Mouse (Mus musculus) limb, embryonic 12.5 days (tissue): ENCODE results near the gene Atg10. TPM values are rescaled to one million over a fixed set of nuclear protein-coding genes. Genes with fewer than 3 reads are reported as not detected.
A peak's percentile ranks its signal among the peaks of the same experiment; 100 is the strongest.

Source experiments
- ATAC-seq: fragments of 200-750 bp; cut with Nextera tagmentation; 2 replicates; pipeline ENCODE4 v1.8.0; 2017; ENCODE audit warnings: low read depth, moderate TSS enrichment; ENCODE audit not compliant: insufficient number of reproducible peaks, insufficient read depth, low FRiP score, low TSS enrichment
- H3K27ac ChIP-seq: fragments of 300-500 bp; sonication (generic); 2 replicates; pipeline ENCODE4 v1.5.1; 2016; ENCODE audit warnings: mild to moderate bottlenecking, moderate library complexity
- H3K27me3 ChIP-seq: fragments of 300-500 bp; sonication (generic); 2 replicates; pipeline ENCODE4 v1.6.1; 2016; ENCODE audit warnings: mild to moderate bottlenecking, moderate library complexity
- H3K36me3 ChIP-seq: fragments of 300-500 bp; sonication (generic); 2 replicates; pipeline ENCODE4 v1.6.1; 2016; ENCODE audit warnings: mild to moderate bottlenecking, moderate library complexity
- H3K4me1 ChIP-seq: fragments of 300-500 bp; sonication (generic); replicated peaks from 2 replicates; pipeline ENCODE4 v1.6.1; 2016
- H3K4me2 ChIP-seq: fragments of 300-500 bp; sonication (generic); 2 replicates; pipeline ENCODE4 v1.6.1; 2016; ENCODE audit warnings: mild to moderate bottlenecking, moderate library complexity
- H3K4me3 ChIP-seq: fragments of 300-500 bp; sonication (generic); replicated peaks from 2 replicates; pipeline ENCODE4 v1.5.1; 2016; ENCODE audit warnings: mild to moderate bottlenecking
- H3K9ac ChIP-seq: fragments of 300-500 bp; sonication (generic); replicated peaks from 2 replicates; pipeline ENCODE4 v1.6.1; 2016; ENCODE audit warnings: mild to moderate bottlenecking, moderate library complexity
- H3K9me3 ChIP-seq: fragments of 300-500 bp; sonication (generic); 2 replicates; pipeline ENCODE4 v1.6.1; 2016; ENCODE audit warnings: mild to moderate bottlenecking, moderate library complexity
- WGBS: fragments of 180-500 bp; shearing (Covaris S2); methylation state at CpG from one replicate; pipeline ENCODE4 v1.1.7; 2016; 5-methylcytosine and 5-hydroxymethylcytosine counted together
- polyA plus RNA-seq: library from polyadenylated mRNA; unstranded; fragments of >200 nt; fragmentation: Nextera tagmentation; extraction: Ambion mirVana; gene quantifications from 2 replicates; pipeline ENCODE4 v1.2.1, GENCODE M21; 2016

Atg10 gene
- polyA plus RNA-seq, 1 experiment from 2014 or later = 15.4 TPM

DNA sequence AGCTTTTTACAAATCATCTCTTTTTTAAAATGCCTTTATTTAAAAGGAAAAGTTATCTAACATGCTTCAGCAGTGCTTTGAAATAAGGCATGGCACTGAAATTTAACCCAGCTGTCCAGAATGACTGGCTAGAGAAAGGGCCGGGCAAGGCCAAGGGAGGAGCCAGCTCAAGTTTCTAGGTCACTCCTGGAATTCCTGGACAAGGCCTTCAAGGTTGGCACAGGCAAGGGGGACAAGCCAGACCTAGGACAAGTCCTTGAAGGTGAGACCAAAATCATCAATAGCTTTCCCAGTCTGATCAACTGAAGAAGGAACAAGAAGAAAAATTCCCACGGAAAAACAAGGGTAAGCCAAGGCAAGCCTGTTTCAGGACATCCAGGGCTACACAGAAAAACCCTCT, 63.9 kb downstream of the Atg10 start:
- H3K36me3 ChIP-seq = no peaks in the 10 kb centered on the region

DNA sequence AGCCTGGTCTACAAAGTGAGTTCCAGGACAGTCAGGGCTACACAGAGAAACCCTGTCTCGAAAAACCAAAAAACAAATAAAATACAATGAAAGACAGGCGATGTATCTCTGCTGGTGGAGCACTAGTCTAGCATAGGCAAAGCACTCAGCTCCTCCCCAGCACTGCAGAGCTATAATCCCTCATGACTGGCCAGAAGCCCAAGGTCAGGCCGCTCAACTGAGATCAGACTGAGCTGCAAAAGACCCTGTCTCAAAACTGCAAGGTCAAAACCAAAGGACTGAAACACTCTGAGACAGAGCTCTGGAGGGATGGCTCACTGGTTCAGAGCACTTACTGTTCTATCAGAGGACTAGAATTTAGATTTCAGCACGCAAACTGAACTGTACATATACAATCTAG, 65.8 kb downstream of the Atg10 start:
- Histone ChIP-seq H3K4me2 (no peak overlapping the region), H3K4me3 (no peak overlapping the region)
- WGBS = 89% methylated on average over 4 of the region's 4 CpGs

More for the DNA sequence above, 63.9 kb downstream of the Atg10 start:
- Histone ChIP-seq H3K27ac (no peak overlapping the region), H3K4me3 (no peak overlapping the region), H3K4me1 (peaks cover 19% of the 10 kb centered on the region), H3K27me3 (no peaks in the 10 kb centered on the region), H3K9ac (no peak overlapping the region), H3K9me3 (no peaks in the 10 kb centered on the region), H3K4me2 (no peak overlapping the region)
- ATAC-seq = no peak
- 62% methylated on average over 2 of the region's 2 CpGs for whole genome bisulfite sequencing

DNA sequence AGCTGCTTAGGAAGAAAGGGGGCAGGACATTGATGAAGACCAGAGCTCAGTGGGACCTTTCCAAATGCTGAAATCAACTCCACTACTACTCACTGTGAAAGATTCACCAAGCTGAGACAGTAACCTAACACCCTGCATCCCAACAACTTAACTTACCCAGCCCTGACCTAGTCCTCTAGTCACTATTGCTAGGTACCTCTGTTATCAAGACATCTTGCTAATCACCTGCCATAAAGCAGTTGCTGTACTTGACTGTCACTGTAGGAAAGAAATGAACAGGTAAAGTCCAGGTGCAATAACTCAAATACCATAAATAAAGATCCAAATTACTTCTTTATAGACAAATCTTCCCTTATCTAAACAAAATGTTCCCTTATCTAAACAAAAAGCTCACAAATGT, 66.3 kb downstream of the Atg10 start:
- H3K27ac ChIP-seq = no peak overlapping the region

More for the DNA sequence above, 65.8 kb downstream of the Atg10 start:
- Histone ChIP-seq H3K4me1 (peaks cover 7% of the 10 kb centered on the region; the same call in 1 of the 2 replicates), H3K9ac (no peak overlapping the region), H3K36me3 (no peaks in the 10 kb centered on the region), H3K27me3 (no peaks in the 10 kb centered on the region), H3K9me3 (no peaks in the 10 kb centered on the region), H3K27ac (no peak overlapping the region)
- ATAC-seq = no peak

DNA sequence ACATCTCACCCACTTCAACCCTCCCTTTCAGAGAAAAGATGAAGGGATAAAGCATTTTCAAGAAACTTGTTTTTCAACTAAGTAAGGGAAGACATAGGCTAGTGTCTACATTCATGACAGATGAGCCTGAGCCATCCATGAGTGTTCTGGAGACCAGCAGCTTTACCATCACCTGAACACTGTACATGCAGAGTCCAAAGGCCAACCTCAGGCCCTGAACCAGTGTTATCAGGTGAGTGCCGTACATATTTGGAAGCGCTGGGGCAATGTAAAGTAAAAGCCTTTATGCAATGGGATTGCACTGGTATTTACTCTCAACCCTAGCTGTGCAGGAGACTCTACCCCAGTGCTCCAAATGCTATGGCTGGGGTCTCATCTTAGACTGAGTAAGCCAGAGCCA, 66.8 kb downstream of the Atg10 start:
- Histone ChIP-seq H3K4me3 (no peak overlapping the region), H3K27ac (no peak overlapping the region), H3K9ac (no peak overlapping the region), H3K36me3 (no peaks in the 10 kb centered on the region), H3K27me3 (no peaks in the 10 kb centered on the region), H3K4me2 (no peak overlapping the region), H3K9me3 (no peaks in the 10 kb centered on the region), H3K4me1 (no peaks in the 10 kb centered on the region)
- WGBS = 98% methylated on average over 2 of the region's 2 CpGs
- ATAC-seq = no peak

More for the DNA sequence above, 66.3 kb downstream of the Atg10 start:
- H3K36me3 ChIP-seq = no peaks in the 10 kb centered on the region
- H3K27me3 ChIP-seq = no peaks in the 10 kb centered on the region
- H3K4me3 ChIP-seq = no peak overlapping the region
- H3K9ac ChIP-seq = no peak overlapping the region
- no peak overlapping the region for H3K4me2 ChIP-seq
- no peak for ATAC-seq
- H3K4me1 ChIP-seq = 0 out of 2 replicates have a peak, but pooled peaks cover 2% of the 10 kb centered on the region
- no peaks in the 10 kb centered on the region for H3K9me3 ChIP-seq

DNA sequence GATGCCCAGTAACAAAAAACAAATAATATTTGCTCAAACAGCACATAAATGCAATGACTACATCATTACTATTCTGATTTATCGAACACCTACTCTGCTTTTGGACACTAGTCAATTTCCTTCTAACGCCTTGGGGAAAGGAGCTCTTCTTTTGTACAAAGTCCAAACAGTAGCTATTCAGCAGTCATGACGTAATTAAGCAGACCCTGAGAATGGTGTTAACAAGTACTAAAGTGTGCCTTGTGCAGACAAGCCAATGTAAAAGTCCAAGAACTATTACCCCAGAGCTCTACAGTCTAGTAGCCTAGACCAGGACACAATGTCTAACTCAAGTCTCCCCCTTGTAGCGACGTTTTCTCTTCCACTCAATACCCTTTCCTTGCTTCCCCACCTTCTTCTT, 67.5 kb downstream of the Atg10 start:
- no peaks in the 10 kb centered on the region for H3K36me3 ChIP-seq
- WGBS = 85% methylated on average over 5 of the region's 5 CpGs

DNA sequence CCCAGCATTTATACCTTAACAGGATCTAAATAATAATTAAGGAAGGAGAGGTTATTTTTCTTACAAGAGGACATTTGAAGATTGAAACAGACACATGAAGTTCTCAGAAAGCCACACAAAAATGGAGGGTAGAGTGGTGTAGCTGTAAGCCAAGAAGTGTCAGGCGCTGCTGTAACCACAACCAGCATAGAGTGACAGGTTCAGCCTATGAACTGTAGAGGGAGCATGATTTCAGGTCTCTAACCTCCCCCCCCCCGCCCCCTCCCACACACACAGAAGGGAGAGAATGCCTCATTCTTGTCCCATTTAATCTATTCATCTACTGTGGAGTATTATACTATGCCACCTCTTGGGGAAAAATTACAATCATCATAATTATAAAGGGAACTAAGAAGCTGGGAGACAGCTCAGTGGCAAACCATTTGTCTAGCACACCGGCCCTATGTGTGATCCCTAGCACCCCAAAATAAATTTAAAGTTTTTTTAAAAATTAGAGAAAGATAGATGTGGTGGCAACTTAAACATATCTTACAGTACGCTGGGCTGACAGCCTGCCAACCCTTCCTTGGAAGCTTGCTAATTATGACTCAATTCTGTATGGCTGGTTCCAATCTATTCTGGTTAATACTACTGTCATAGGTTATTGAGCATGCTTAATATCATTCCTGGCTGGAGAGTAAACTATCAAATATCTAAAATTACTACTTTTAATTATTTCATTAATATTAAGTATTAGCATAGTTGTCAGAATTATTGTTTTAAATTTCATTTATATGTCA, 68.2 kb downstream of the Atg10 start:
- no peak for ATAC-seq

More for the DNA sequence above, 67.5 kb downstream of the Atg10 start:
- H3K4me3 ChIP-seq = no peak overlapping the region
- H3K4me2 ChIP-seq = no peak overlapping the region
- ATAC-seq = no peak
- no peaks in the 10 kb centered on the region for H3K27me3 ChIP-seq
- no peak overlapping the region for H3K9ac ChIP-seq
- no peaks in the 10 kb centered on the region for H3K9me3 ChIP-seq
- H3K27ac ChIP-seq = no peak overlapping the region
- no peaks in the 10 kb centered on the region for H3K4me1 ChIP-seq

DNA sequence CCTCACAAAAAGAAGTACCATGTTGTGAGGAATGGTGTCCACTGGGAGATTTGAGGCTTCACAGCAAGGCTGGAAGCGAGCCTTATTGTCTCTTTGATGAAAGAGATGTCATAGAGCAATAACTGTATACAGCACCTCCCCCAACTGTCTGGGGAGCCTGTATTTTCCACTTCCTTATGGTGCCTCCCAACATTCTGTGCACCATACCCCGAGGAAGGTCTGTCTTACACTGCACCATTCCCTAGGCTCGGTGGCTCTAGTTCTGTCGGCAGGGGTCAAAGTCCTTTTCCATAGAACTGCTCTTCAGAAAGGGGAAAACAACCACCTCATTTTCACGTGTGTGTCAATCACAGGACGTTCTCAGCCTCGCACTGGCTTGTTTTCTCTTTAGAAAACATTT, 69.1 kb downstream of the Atg10 start:
- ATAC-seq = no peak
- H3K4me2 ChIP-seq = no peak overlapping the region
- no peak overlapping the region for H3K4me3 ChIP-seq
- H3K36me3 ChIP-seq = no peaks in the 10 kb centered on the region
- H3K9ac ChIP-seq = no peak overlapping the region
- H3K27ac ChIP-seq = no peak overlapping the region
- 81% methylated on average over 7 of the region's 7 CpGs for WGBS
- no peaks in the 10 kb centered on the region for H3K9me3 ChIP-seq
- H3K27me3 ChIP-seq = no peaks in the 10 kb centered on the region
- no peaks in the 10 kb centered on the region for H3K4me1 ChIP-seq

More for the DNA sequence above, 68.2 kb downstream of the Atg10 start:
- Histone ChIP-seq H3K4me2 (no peak overlapping the region), H3K36me3 (no peaks in the 10 kb centered on the region), H3K9me3 (no peaks in the 10 kb centered on the region), H3K4me1 (no peaks in the 10 kb centered on the region), H3K9ac (no peak overlapping the region), H3K27ac (no peak overlapping the region), H3K27me3 (no peaks in the 10 kb centered on the region), H3K4me3 (no peak overlapping the region)
- WGBS = 70% methylated on average over 4 of the region's 4 CpGs

DNA sequence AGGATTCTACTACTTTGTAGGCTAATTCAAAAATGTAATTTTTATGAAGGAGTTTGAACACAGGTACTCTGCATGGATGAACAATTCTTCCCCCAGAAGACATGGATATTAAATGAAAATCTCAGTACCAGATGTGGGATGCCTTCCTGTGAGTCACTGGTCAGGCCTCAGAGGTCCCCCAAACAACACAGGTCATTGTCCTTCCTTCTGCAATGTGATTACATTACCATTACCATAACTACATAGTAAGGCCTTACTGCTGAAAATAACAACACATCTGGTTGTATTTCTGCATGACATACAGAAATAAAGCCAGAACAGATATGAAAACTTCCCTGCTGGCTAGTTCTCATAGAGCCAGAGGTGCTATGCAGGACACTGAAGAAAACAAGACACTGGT, 87.4 kb downstream of the Atg10 start:
- no peak overlapping the region for H3K9ac ChIP-seq
- no peak overlapping the region for H3K4me2 ChIP-seq
- peaks cover 14% of the 10 kb centered on the region for H3K4me1 ChIP-seq
- no peak for ATAC-seq
- H3K4me3 ChIP-seq = no peak overlapping the region
- H3K27ac ChIP-seq = no peak overlapping the region
- H3K36me3 ChIP-seq = no peaks in the 10 kb centered on the region
- no peaks in the 10 kb centered on the region for H3K9me3 ChIP-seq
- H3K27me3 ChIP-seq = no peaks in the 10 kb centered on the region

DNA sequence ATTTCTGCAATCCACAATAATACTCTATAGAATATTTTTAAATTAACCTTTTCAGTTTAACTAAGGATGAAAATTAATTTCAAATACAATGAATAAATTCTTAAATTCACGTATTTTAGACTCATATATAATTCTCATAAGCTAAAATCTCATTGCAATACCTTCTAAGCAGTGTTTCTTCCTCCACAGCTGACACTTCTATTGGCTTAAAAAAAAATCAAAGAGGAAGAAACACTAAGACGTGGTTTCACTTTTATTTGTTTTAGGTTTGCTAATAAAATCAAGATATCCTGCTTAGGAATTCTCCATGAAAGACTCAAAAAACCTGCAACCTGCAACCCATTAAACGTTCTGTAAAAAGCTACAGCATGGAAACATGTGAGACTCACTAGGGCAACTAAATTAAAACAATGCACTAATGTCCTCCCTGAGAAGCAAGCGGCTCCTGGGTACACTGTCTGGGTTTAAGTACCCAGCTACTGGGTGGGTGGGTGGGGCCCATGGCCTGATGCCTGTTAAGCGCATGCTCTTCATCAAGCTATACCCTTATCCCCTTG, 90.4 kb downstream of the Atg10 start:
- Histone ChIP-seq H3K36me3 (no peaks in the 10 kb centered on the region), H3K4me2 (no peak overlapping the region), H3K9me3 (no peaks in the 10 kb centered on the region), H3K4me3 (no peak overlapping the region), H3K27ac (peak overlapping the region; percentile 35; the same call in 1 of the 2 replicates), H3K27me3 (no peaks in the 10 kb centered on the region), H3K4me1 (peaks cover 14% of the 10 kb centered on the region), H3K9ac (no peak overlapping the region)
- ATAC-seq = no peak; the same call in 1 of the 2 replicates
- WGBS = 35% methylated on average over 5 of the region's 5 CpGs

DNA sequence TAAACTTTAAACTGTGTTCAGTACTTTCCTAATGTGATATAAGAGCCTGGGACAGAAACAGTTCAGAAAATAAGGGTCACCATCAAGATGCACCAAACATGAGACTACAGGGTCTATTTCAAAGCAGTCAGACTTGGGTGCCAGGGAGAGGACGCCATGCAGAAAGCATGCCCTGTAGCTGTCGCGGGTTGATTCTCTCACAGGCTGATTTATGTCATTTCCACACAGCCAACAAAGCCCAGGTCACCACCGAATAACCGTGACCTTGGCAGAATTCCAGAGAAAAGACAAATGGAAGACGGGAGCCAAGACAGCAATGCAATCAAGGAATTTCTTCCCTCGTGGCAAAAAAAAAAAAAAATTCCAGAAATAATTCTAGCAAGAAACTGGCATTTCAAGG, 94.7 kb downstream of the Atg10 start:
- ATAC-seq = no peak
- 62% methylated on average over 7 of the region's 7 CpGs for WGBS
- H3K36me3 ChIP-seq = no peaks in the 10 kb centered on the region

DNA sequence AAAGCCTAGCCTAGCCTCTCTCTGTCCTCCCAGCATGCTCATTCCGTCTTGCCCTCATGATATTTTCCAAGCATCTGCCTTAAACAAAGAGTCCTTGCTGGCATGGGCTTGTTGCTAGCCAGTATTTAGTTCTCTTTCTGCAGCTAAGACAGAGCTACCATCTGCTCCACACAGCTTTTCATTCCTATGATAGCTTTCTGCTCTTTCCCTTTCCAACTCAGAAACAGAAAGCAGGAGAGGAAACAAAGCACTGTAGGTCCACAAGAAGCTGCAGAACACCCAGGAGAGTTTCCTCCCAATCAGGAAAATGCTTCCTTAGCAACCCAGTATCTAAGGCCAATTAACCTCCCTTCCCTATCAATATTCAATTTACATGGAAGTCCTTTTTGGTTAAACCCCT, 95.2 kb downstream of the Atg10 start:
- no peak overlapping the region for H3K27ac ChIP-seq
- no peak overlapping the region for H3K4me2 ChIP-seq
- H3K4me3 ChIP-seq = no peak overlapping the region
- no peaks in the 10 kb centered on the region for H3K36me3 ChIP-seq
- WGBS = 84% methylated on average over 1 of the region's 1 CpGs
- H3K9me3 ChIP-seq = no peaks in the 10 kb centered on the region
- ATAC-seq = no peak
- no peaks in the 10 kb centered on the region for H3K27me3 ChIP-seq
- peaks cover 9% of the 10 kb centered on the region for H3K4me1 ChIP-seq
- no peak overlapping the region for H3K9ac ChIP-seq

More for the DNA sequence above, 94.7 kb downstream of the Atg10 start:
- H3K27me3 ChIP-seq = no peaks in the 10 kb centered on the region
- no peak overlapping the region for H3K4me2 ChIP-seq
- H3K9ac ChIP-seq = no peak overlapping the region
- H3K9me3 ChIP-seq = no peaks in the 10 kb centered on the region
- H3K27ac ChIP-seq = no peak overlapping the region
- H3K4me1 ChIP-seq = peaks cover 13% of the 10 kb centered on the region
- no peak overlapping the region for H3K4me3 ChIP-seq

DNA sequence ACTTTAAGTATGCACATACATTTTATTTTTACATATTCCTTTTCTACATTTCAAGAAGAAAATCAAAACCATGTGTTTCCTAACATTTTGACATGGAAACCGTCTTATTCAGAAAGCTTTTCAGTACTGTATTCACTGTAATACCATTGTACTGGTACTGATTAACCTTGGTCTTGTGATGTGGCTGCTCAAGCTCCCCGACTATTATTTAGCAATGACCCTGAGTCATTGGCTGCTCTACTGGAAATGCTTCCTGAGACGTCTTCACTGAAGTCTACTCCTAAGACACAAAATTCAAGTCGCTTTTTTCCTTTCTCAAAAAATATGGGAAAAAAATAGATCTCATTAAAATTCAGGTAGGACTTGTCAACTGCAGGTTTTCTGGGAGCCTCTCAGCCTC, 105.6 kb downstream of the Atg10 start:
- Histone ChIP-seq H3K4me2 (no peak overlapping the region), H3K4me1 (no peaks in the 10 kb centered on the region), H3K36me3 (no peaks in the 10 kb centered on the region), H3K9me3 (no peaks in the 10 kb centered on the region), H3K9ac (no peak overlapping the region), H3K4me3 (no peak overlapping the region), H3K27ac (no peak overlapping the region), H3K27me3 (no peaks in the 10 kb centered on the region)
- ATAC-seq = no peak
- 79% methylated on average over 4 of the region's 4 CpGs for WGBS
